Mouse (Mus musculus) lung, embryonic 15.5 days (tissue): ENCODE results near the gene Gm7544. TPM values are rescaled to one million over a fixed set of nuclear protein-coding genes. Genes with fewer than 3 reads are reported as not detected.
"Not testable (repeated sequence)": the region's sequence is repeated elsewhere in the genome, so short reads cannot be mapped to it uniquely, and the experiment has no call there.

Experiments
- ATAC-seq: fragments of 200-750 bp; cut with Nextera tagmentation; 2 replicates; pipeline ENCODE4 v1.8.0; 2017; ENCODE audit warnings: moderate number of reproducible peaks, borderline replicate concordance; ENCODE audit not compliant: low FRiP score, low TSS enrichment; ENCODE audit errors: extremely low read depth
- H3K27ac ChIP-seq: fragments of 300-500 bp; sonication (generic); 2 replicates; pipeline ENCODE4 v1.5.1; 2015; ENCODE audit warnings: moderate library complexity, mild to moderate bottlenecking, inconsistent platforms
- H3K27me3 ChIP-seq: fragments of 300-500 bp; sonication (generic); 2 replicates; pipeline ENCODE4 v1.6.1; 2015; ENCODE audit warnings: inconsistent platforms
- H3K36me3 ChIP-seq: fragments of 300-500 bp; sonication (generic); 2 replicates; pipeline ENCODE4 v1.6.1; 2015; ENCODE audit warnings: inconsistent platforms
- H3K4me1 ChIP-seq: fragments of 300-500 bp; sonication (generic); 2 replicates; pipeline ENCODE4 v1.6.1; 2015; ENCODE audit warnings: inconsistent platforms
- H3K4me2 ChIP-seq: fragments of 300-500 bp; sonication (generic); 2 replicates; pipeline ENCODE4 v1.6.1; 2015; ENCODE audit warnings: inconsistent platforms, mild to moderate bottlenecking, moderate library complexity
- H3K4me3 ChIP-seq: fragments of 300-500 bp; sonication (generic); 2 replicates; pipeline ENCODE4 v1.5.1; 2015; ENCODE audit warnings: mild to moderate bottlenecking, inconsistent platforms
- H3K9ac ChIP-seq: fragments of 300-500 bp; sonication (generic); 2 replicates; pipeline ENCODE4 v1.6.1; 2015; ENCODE audit warnings: inconsistent platforms
- H3K9me3 ChIP-seq: fragments of 300-500 bp; sonication (generic); 2 replicates; pipeline ENCODE4 v1.6.1; 2016; ENCODE audit warnings: inconsistent platforms
- WGBS: fragments of 180-500 bp; shearing (Covaris S2); methylation state at CpG from one replicate; pipeline ENCODE4 v1.1.7; 2015; 5-methylcytosine and 5-hydroxymethylcytosine counted together
- polyA plus RNA-seq: library from polyadenylated mRNA; unstranded; fragments of >200 nt; fragmentation: Nextera tagmentation; extraction: Ambion mirVana; gene quantifications from 2 replicates; pipeline ENCODE4 v1.2.1, GENCODE M21; 2015

Gene Gm7544
- polyA plus RNA-seq, 1 experiment from 2014 or later: not detected

DNA sequence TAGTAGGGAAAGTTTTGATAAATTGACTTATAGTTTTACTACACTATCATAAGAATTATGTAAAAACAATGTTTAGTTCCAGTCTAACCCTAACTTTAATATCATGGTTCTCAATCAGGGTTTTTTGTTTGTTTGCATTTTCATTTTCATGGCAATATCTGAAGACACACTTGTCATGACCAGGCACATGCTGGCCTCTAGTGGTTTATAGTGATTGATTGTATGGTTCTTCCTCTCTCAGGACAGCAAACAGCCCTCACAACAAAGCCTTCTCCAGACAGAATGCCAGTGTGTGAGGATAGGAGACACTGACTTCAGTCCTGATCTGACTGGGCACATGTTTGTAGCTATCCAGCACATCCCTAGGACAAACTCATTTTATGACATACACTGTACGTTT, 17.4 kb upstream of the Gm7544 start:
- WGBS: 57% methylated on average over 1 of the region's 1 CpGs
- no peak overlapping the region for H3K4me3 ChIP-seq
- peaks cover 6% of the 10 kb centered on the region; the same call in 1 of the 2 replicates for H3K4me1 ChIP-seq
- no peaks in the 10 kb centered on the region for H3K36me3 ChIP-seq
- H3K9ac ChIP-seq: no peak overlapping the region
- no peak overlapping the region for H3K4me2 ChIP-seq
- H3K9me3 ChIP-seq: no peaks in the 10 kb centered on the region
- peak overlapping the region; percentile 67 for H3K27ac ChIP-seq
- no peak for ATAC-seq
- no peaks in the 10 kb centered on the region for H3K27me3 ChIP-seq

DNA sequence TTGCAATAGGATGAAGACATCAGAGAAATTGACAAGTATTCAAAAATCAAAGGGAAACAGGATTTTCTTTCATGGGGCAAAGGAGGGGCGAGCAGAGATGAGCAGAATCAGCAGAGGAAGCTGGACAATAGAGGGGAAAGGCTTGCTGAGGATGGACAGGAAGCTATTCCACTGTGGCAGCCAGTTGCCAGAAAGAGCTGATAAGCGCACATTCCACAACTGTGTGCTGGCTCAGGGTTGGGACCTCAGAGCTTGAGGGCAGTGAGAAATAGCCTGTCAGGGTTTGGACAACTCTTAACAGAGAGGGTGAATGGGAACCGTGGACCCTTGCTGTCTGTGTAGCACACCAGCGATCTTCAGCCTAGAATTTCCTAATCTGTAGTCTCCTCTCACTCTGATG, 16.2 kb upstream of the Gm7544 start:
- Histone ChIP-seq H3K9ac (no peak overlapping the region), H3K4me2 (no peak overlapping the region), H3K4me1 (peaks cover 6% of the 10 kb centered on the region; the same call in 1 of the 2 replicates), H3K9me3 (no peaks in the 10 kb centered on the region), H3K36me3 (no peaks in the 10 kb centered on the region), H3K4me3 (no peak overlapping the region), H3K27me3 (no peaks in the 10 kb centered on the region), H3K27ac (peak overlapping the region; percentile 49)
- WGBS: 20% methylated on average over 4 of the region's 4 CpGs
- peak; percentile 71; the same call in 1 of the 2 replicates for ATAC-seq

DNA sequence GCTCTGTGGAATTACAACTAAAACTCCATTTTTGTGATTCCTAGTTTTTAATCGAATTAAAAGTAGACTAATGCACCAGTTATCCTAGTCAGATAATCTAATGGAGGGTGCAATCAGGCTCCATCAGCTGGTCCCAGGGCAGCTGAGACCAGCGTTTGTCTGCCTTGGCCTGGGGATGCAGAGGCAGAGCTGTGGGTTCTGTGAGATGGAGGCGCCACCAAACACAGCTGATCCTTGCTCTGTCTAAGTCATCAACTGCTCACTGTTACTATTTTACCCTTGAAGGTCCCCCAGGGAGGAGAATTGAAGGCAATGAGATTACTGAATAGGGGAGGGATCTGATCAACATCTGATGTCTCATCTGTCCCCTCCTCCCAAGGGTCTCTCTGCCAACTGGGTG, 10.6 kb upstream of the Gm7544 start:
- 68% methylated on average over 3 of the region's 3 CpGs for WGBS
- Histone ChIP-seq H3K36me3 (no peaks in the 10 kb centered on the region), H3K9me3 (no peaks in the 10 kb centered on the region), H3K27ac (no peak overlapping the region), H3K4me1 (no peaks in the 10 kb centered on the region), H3K4me2 (no peak overlapping the region), H3K27me3 (no peaks in the 10 kb centered on the region), H3K9ac (no peak overlapping the region), H3K4me3 (no peak overlapping the region)
- ATAC-seq: no peak

DNA sequence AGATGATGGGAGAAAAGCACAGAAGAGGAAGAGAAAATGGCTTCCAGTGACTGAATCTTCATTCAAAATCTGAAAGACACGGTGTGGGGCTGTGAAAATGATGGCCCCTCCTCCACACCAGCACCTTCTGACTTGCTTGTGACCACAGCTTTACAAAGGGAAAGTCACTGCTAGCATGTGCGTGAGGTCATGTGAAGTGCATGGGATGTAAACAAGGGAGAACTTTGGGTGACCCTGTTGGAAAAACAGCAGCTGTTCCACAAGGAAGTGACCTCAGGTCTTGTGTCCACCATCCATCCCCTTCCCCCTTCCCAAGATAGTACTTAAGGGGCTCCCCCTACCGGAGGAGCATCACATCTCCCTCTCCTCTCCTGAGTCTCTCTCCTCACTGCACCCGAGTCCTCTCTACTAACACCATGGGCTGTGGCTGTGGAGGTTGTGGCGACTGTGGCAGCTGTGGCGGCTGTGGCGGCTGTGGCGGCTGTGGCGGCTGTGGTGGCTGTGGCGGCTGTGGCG, 4.1 kb upstream of the Gm7544 start, which contains the start of gene Gm47955:
Gene Gm47955 (plus strand): TSS at position 417 of the 516 bp plus-strand sequence.
- WGBS: 83% methylated on average over 11 of the region's 11 CpGs
- ATAC-seq: no peak
- H3K36me3 ChIP-seq: no peaks in the 10 kb centered on the region
- H3K27ac ChIP-seq: no peak within 1 kb of the TSS
- H3K9me3 ChIP-seq: no peaks in the 10 kb centered on the region
- H3K4me3 ChIP-seq: no peak within 1 kb of the TSS
- no peaks in the 10 kb centered on the region for H3K4me1 ChIP-seq
- no peaks in the 10 kb centered on the region for H3K27me3 ChIP-seq
- no peak within 1 kb of the TSS for H3K9ac ChIP-seq
- no peak within 1 kb of the TSS for H3K4me2 ChIP-seq

DNA sequence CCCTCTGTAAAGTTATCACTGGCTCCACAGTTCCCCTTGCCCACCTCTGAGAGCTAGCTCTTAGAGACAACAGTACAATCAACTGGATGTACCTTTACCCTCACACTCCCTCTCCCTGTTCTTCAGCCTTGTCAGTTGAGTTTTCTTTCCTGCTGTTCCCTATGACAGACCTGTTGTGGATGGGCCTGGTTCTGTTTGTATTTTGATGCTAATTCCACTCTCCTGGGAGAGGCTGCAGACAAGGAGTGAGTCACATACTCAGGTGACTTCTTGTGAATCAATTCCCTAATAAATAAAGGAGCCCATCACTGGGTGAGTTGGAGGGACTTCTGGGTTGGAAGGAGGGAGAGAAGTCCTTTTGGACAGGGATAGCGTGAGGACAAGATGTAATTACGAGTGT, 7.2 kb downstream of the Gm7544 start:
- no peaks in the 10 kb centered on the region for H3K4me1 ChIP-seq
- H3K4me3 ChIP-seq: no peak overlapping the region
- H3K27ac ChIP-seq: no peak overlapping the region
- no peaks in the 10 kb centered on the region for H3K36me3 ChIP-seq
- H3K9ac ChIP-seq: no peak overlapping the region
- no peak overlapping the region for H3K4me2 ChIP-seq
- ATAC-seq: no peak
- H3K9me3 ChIP-seq: no peaks in the 10 kb centered on the region
- 85% methylated on average over 2 of the region's 2 CpGs for WGBS
- H3K27me3 ChIP-seq: no peaks in the 10 kb centered on the region

DNA sequence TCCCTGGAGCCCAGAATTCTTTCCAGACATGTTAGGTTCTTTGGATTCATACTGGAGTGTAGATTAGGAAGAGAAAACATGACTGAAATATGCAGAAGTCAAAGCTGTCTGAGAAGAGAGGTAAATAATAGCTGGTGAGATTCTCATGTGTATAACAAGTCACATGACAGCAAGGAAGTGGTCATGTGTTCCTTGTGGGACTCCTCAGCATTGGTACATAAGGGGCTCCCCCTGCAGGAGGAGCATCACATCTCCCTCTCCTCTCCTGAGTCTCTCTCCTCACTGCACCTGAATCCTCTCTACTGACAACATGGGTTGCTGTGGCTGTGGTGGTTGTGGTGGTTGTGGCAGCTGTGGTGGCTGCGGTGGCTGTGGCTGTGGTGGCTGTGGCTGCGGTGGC, 9.8 kb downstream of the Gm7544 start:
- not testable (repeated sequence) for ATAC-seq, H3K27me3 ChIP-seq, H3K9ac ChIP-seq, H3K36me3 ChIP-seq, H3K4me2 ChIP-seq, H3K9me3 ChIP-seq, H3K27ac ChIP-seq, H3K4me1 ChIP-seq, H3K4me3 ChIP-seq
- 90% methylated on average over 2 of the region's 2 CpGs for WGBS

DNA sequence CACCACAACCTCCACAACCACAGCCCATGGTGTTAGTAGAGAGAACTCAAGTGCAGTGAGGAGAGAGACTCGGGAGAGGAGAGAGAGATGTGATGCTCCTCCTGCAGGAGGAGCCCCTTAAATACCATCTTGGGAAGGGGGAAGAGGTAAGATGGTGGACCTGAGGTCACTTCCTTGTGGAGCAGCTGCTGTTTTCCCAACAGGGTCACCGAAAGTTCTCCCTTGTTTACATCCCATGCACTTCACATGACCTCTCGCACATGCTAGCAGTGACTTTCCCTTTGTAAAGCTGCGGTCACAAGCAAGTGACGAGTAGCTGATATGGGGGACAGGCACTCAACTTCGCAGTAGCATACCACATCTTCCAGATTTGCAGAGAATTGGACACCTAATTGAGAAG, 12.5 kb downstream of the Gm7544 start, which contains the start of gene A030003K21Rik:
Gene A030003K21Rik (minus strand): TSS at position 94 of the 400 bp plus-strand sequence.
- H3K27me3 ChIP-seq, H3K4me1 ChIP-seq, ATAC-seq, H3K4me2 ChIP-seq, H3K36me3 ChIP-seq, H3K4me3 ChIP-seq, H3K9ac ChIP-seq, H3K27ac ChIP-seq, H3K9me3 ChIP-seq: not testable (repeated sequence)
- no CpG with 5 or more reads among the region's 6 CpGs for WGBS

DNA sequence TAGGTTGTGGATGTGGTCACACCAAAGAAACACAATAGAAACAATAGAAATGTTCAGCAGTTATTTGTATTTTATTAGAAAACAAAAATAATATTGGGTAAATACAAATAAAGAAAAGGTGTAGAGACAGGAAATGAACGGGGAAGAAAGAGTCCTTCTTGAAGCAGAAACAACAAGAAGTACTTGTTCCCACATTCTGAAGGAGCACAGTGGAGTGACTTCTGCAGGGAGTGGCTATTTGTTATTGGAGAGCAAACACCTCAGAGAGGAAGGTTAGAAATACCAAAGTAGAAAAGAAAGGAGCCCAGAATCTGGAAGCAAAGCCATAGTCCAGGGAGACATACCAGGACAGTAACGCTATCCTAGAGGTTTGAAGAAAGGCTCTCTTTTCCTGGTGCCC, 13.3 kb downstream of the Gm7544 start:
- not testable (repeated sequence) for H3K27me3 ChIP-seq, H3K9ac ChIP-seq, H3K4me2 ChIP-seq, H3K9me3 ChIP-seq, H3K4me1 ChIP-seq, H3K27ac ChIP-seq, H3K36me3 ChIP-seq, H3K4me3 ChIP-seq, ATAC-seq
- WGBS: 61% methylated on average over 2 of the region's 2 CpGs

DNA sequence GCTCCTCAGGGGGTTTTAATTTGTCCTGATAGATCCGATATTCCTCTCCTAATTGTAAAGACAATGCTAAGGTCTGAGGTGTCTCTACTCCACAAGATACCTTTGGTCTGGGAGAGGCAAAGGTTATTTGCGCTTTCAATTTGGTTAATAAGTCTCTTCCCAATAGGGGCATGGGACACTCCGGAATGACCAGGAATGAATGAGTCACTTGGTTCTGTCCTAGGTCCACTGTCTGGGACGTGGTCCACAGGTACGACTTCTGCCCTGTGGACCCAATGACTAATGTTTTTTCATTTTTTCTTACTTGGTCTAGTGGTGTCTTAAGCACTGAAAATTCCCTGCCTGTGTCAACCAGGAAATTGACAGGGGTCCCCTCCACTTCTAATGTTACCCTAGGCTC, 17.1 kb downstream of the Gm7544 start:
- Histone ChIP-seq H3K27ac (no peak overlapping the region), H3K9ac (no peak overlapping the region), H3K4me1 (no peaks in the 10 kb centered on the region), H3K4me3 (no peak overlapping the region), H3K27me3 (no peaks in the 10 kb centered on the region), H3K4me2 (no peak overlapping the region), H3K36me3 (no peaks in the 10 kb centered on the region), H3K9me3 (no peaks in the 10 kb centered on the region)
- WGBS: 95% methylated on average over 5 of the region's 5 CpGs
- ATAC-seq: no peak

DNA sequence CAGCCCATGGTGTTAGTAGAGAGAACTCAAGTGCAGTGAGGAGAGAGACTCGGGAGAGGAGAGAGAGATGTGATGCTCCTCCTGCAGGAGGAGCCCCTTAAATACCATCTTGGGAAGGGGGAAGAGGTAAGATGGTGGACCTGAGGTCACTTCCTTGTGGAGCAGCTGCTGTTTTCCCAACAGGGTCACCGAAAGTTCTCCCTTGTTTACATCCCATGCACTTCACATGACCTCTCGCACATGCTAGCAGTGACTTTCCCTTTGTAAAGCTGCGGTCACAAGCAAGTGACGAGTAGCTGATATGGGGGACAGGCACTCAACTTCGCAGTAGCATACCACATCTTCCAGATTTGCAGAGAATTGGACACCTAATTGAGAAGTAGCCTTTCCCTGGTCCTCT, 24.5 kb downstream of the Gm7544 start, which contains the start of gene Gm6217:
Gene Gm6217 (minus strand): TSS at position 74 of the 400 bp plus-strand sequence.
- ATAC-seq, H3K9me3 ChIP-seq, H3K4me2 ChIP-seq, H3K4me1 ChIP-seq, H3K27ac ChIP-seq, H3K4me3 ChIP-seq, H3K36me3 ChIP-seq, H3K27me3 ChIP-seq, H3K9ac ChIP-seq: not testable (repeated sequence)
- no CpG with 5 or more reads among the region's 6 CpGs for WGBS

DNA sequence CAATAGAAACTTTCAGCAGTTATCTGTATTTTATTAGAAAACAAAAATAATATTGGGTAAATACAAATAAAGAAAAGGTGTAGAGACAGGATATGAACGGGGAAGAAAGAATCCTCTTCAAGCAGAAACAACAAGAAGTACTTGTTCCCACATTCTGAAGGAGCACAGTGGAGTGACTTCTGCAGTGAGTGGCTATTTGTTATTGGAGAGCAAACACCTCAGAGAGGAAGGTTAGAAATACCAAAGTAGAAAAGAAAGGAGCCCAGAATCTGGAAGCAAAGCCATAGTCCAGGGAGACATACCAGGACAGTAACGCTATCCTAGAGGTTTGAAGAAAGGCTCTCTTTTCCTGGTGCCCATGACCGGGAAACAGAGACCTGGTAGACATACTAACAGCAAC, 25.3 kb downstream of the Gm7544 start:
- WGBS: 63% methylated on average over 2 of the region's 3 CpGs
- not testable (repeated sequence) for H3K4me3 ChIP-seq, H3K4me1 ChIP-seq, H3K4me2 ChIP-seq, H3K27me3 ChIP-seq, H3K36me3 ChIP-seq, ATAC-seq, H3K27ac ChIP-seq, H3K9ac ChIP-seq, H3K9me3 ChIP-seq

DNA sequence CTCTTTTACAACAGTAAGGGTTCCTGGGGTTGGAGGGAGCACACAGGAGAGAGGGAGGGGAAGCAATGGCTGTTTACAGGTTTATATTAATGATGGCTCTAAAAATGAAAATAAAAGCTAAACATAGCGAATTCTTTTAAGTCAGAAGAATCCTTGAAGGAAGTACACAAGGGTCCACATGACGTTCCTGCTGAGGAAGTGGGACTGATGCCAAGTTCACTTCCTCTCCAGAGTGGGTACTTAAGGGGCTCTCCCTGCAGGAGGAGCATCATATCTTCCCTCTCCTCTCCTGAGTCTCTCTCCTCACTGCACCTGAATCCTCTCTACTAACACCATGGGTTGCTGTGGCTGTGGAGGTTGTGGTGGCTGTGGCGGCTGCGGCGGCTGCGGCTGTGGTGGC, 31.2 kb downstream of the Gm7544 start, which contains the start of gene A030014E15Rik:
Gene A030014E15Rik (plus strand): TSS at position 268 of the 400 bp plus-strand sequence.
- H3K9me3 ChIP-seq: no peaks in the 10 kb centered on the region
- WGBS: 70% methylated on average over 6 of the region's 6 CpGs
- no peaks in the 10 kb centered on the region for H3K27me3 ChIP-seq
- H3K36me3 ChIP-seq: no peaks in the 10 kb centered on the region
- no peaks in the 10 kb centered on the region for H3K4me1 ChIP-seq
- no peak for ATAC-seq
- H3K27ac ChIP-seq: no peak within 1 kb of the TSS
- H3K9ac ChIP-seq: no peak within 1 kb of the TSS
- no peak within 1 kb of the TSS for H3K4me3 ChIP-seq
- no peak within 1 kb of the TSS for H3K4me2 ChIP-seq

DNA sequence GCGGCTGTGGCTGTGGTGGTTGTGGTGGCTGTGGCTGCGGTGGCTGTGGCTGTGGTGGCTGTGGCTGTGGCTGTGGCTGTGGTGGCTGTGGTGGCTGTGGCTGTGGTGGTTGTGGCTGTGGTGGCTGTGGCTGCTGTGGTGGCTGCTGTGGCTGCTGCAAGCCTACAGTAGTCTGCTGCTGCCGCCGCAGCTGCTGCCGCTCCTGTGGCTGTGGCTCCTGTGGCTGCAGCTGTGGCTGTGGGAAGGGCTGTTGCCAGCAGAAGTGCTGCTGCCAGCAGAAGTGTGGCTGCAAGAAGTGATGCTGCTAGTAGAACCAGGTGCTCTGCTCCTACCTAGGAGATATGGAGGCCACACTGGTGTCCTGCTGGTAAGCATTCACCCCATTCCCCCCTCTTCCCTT, 42.4 kb downstream of the Gm7544 start:
- not testable (repeated sequence) for ATAC-seq, H3K4me2 ChIP-seq, H3K27ac ChIP-seq, H3K4me1 ChIP-seq, H3K9ac ChIP-seq, H3K4me3 ChIP-seq, H3K27me3 ChIP-seq, H3K9me3 ChIP-seq, H3K36me3 ChIP-seq
- 91% methylated on average over 3 of the region's 5 CpGs for WGBS
